Mouse (Mus musculus) MEL-GATA-1-ER (cell line): ENCODE data around the gene Mast4.

Source experiments
- DNase-seq: peaks from one replicate; pipeline ENCODE4 v3.0.0-alpha.2; 2012; ENCODE audit warnings: low read depth; ENCODE audit errors: extremely low read depth

The Mast4 gene

DNA sequence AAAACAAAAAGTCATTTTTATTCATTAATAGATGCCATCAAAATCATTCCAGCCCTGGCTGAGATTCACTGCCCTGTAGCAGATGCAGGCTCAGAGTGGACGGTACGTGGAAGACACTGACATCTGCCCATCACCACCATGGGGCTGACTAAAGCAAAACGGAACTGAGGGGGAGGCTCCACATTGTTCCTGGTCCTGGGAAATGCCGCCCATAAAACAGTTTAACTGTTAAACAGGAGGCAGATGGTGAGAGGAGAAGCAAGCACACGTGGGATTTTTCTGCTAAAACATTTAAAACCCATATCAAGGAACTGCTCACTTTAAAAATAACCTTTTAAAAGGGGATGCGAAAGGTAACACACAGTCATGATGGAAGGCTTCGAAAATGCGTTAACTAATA, 499.0 kb downstream of the Mast4 start:
- DNase-seq, result no peak

DNA sequence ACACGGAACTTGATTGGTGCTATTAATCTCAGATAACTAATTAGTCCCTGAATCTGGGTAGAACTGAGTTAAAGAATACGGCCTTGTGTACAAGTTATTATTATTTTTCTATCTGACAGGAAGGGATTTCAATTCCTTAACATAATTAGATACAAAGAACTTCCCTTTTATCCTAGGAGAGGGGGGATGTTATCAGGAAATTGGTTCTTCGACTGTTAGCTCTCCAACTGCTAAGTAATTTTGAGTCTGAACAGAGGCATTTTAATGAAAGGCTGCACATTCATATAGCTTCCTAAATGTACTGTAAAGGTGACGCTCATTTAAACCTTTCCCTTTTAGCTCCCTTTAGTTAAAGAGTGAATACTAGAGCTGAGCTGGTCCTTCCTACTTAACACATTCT, 516.0 kb downstream of the Mast4 start:
- DNase-seq, result no peak

DNA sequence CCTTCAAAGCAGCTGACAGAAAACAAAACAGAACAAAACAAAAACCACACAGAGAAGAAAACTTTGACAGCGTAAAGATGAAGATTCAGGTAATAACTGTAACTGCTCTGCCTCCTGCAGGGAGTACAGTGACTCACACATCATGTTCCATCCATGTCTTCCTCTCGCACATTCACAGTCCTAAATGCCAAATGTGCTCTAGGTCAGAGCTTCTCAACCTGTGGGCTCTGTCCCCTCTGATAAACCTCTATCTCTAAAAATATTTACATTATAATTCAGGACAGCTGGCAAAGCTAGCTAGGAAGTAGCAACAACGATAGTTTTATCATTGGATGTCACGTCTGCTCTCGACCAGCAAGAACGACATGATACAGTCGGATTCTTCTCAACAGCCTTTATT, 517.6 kb downstream of the Mast4 start:
- DNase-seq, result peak; percentile 50

DNA sequence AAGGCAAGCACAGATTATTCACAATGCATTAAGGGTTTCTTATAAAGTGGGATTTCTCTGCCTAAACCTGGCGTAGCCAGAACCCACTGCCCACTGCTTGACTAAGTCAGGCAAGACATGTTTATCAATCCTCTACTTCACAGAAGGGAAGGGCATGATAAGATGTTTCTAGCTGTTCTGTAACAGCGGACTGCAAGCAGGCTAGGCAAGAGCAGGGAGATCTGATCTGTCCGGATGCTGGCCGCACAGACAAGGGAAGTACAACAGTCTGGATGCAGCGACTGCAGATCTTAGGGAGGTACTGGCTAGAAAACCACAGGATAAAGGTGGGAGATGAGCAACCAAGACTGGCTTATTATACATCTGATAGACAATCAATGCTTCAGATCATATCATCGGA, 519.1 kb downstream of the Mast4 start:
- peak; percentile 33 for DNase-seq

DNA sequence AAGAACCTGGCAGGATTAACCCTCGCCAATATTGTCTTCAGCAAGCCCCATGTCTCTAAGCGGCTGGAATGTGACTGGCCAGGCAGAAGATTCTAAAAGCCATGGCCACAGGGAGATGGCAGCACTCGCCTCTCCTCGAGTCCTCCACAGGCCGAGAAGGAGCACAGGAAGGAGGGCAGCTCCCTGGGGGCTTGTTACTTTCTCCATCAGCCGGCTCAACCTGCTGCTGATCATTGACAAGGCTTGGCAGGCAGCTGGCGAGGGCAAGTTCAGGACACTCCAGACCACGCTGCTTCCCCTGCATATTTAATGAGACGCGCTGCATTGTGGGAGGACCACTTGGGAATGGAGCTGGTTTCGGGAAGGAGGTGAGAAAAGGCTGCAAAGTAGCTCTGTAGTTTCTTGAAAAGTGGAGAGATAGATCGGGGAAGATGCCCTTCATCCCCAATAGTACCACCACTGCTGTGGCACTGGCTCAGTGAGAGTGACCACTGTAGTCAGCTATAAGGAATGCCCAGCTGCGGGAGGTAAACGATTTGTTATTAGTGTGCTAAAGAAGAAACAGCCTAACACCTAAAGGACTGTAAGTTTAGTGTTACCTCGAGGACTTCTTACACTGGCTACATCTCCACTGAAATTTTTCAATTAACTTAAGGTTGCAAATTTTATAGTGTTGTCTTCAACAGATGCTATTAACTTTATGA, 523.0 kb downstream of the Mast4 start:
- DNase-seq, result no peak

DNA sequence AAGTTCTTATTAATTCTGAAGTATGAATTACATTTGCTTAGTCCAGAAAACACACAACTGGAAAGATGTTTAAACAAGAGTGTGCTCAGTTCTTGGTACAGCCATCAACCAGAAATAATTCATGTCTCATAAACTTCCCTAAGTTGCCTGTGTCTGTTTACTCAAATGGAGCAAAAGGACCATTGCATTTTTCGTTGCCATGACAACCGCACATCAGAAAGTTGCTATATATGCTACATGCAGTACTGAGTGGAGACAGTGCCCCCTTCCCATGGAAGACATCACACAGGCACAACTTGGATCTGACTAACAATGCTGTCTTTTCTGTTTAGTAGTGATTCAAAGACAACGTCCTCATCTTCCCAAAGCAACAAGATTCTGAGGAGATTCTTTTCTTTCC, 527.6 kb downstream of the Mast4 start:
- no peak for DNase-seq

DNA sequence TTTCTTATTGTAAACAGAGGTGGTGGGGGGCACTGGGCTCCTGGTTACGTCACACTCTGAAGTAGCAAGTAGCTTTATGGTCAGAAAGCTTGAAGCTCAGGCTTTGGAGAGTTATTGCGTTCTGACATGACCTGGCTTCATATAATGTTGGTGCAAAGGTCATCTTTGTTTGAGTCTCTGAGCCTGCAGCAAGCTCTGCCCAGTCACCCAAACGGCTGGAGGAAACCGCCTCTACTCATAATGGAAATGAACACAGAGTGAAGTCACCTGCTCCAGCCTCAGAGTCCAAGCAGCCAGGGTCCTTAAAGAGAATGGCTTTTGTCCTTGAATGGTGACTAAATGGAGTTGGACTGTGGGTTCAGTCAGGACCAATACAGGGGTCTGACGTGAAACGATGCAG, 529.1 kb downstream of the Mast4 start:
- no peak for DNase-seq

DNA sequence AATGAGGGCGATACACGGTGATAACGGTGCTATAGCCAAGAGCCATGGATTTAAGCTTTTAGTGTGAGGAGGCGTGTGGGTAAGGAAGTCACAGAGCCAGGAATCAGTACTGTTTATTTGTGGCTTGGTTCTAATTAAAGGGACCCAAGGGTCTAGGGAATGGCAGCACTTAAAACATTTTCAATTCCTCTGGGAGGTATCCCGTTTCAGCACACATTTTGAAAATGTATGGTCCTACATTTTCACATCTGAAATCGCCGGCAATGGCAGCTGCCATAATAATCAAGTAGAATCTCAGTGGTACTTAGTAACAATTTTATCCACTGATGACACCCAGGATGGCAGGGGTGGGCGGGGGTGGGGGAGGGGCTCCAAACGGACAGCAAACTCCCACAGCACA, 531.1 kb downstream of the Mast4 start:
- no peak for DNase-seq

DNA sequence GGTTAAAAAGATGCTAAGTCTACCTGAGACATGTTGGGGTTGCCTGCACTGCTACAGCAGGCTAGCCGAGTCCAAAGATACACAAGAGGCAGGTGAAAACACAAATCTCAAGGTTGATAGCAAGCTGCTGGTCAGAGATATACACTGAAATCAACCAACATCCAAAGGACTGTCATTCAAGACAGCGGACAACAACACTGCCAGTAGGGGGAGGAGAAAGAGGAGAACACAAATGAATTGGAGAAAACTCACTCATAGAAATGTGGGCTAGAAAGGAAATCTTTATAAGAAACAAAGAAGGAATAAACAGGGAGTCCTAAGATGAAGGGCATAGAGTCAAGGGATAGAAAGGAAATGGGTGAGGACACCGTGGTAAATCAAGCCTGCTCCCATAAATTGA, 542.1 kb downstream of the Mast4 start:
- DNase-seq, result no peak

DNA sequence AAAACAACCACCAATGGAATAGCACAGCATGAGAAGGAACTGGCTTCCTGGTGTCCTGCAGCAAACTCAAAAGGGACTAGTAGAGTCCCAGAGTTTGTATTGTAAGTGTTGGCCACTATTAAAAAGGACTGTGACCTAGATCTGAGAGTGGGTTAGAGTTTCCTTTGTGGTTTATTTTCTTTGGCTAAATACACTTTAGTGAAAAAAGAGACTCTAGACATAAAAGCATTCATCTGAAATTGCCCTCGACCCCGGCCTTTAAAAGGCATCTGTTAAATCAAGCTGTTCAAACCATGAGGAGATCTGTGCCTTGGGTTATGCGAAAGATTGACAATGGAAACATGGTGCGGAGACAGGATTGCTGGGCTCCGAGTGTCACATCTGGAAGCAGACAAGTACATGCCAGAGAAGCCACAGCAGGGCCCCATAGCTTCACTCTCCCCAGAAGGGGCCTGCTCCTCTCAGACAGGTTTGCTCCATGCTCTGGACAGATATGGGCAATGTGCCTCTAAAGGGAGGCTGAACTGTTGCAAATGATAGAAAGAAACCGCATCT, 543.6 kb downstream of the Mast4 start:
- no peak for DNase-seq

DNA sequence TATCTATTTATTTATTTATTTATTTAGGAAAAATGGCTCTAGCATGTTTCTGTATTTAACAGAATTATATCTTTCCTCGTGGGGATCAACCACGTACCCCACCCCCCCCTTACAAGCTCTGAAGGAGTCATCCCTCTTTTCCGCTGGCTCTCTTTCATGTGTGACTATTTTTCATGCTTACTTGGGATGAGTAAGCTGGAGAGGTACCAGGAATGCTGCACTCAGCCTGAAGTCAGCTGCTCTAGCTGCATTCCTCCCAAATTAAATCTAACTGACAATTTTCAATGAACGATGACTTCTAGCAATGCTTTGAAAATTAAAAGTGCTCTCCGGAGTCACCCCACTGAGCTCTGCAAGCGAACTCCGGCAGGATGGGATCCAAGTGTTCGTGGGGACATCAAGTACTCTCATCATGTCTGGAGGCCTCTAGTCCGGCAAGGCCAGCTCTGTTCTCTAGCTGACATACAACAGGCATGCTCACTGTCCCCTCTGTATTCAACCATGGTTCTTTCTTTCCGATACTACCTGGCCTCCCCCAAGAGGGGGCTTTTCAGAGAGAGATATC, 547.5 kb downstream of the Mast4 start:
- DNase-seq, result no peak

DNA sequence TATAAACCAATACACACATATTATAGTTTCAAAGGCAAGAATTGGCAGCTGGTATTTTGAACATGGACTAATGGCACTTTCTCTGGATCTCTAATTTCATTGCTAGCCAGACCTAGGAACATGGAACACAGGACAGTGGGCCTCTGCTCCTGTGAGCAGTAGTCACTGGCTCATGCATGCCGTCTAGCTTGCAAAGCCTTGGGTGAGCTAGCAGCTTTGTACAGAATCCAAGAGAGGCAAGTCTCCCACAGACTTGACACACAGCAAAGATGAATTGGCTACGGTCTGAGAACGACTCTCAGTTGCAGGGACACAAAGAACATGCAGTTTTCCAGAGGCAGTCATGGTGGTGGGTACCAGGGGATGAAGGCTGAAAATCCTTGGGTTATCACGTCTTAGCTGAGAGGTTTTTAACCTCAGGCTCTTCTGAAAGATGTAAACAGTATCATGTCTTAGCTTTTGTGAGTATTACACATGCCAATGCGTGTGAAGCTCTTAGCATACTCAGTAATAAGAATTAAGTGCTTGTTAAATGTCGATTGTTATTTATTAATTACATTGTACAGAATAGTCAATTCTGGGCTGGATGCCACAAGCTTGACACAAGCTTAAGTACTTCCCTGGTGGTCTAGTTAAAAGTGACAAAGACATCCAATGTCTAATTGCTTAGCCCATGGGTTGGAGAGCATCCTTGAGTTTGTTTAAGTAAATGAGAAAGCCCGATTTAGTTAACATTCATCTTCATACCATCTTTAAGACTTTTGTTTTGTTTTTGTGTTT, 550.6 kb downstream of the Mast4 start:
- DNase-seq, result no peak

DNA sequence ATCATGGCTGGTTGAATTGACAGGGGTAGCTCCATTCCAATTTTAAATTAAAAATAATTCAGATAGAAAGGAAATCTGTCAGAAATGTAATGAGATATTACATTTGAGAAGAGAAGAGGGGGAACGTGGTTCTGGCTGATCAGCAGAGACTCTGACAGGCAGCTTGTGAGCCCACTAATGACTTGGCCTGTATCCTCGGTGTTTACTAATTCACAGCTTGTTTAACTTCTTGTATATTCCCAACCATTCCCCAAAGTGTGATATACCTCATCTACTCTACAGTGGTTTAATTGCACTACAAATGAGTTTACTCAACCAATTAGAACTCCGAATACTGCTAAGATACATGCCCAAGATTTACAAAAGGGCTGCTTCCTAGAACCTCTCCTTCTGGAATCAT, 555.0 kb downstream of the Mast4 start:
- no peak for DNase-seq

DNA sequence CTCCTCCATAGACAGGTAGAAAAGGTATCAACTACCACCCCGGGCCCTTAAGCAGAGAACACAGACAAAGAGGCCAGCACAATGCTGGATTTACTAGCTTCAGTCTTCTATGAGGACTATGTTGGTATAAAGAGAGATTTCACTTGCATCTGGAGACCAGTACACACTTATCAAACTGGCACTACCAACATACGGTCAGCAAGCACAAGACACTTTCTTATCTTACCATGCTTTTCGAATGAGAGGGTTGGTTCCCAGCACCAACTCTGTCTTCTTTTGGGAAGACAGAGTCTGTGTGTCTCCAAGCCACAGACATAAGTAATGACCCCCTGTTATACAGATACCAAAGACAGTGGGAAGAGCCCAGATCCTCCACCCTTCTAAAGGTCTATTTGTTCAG, 555.4 kb downstream of the Mast4 start:
- no peak for DNase-seq

DNA sequence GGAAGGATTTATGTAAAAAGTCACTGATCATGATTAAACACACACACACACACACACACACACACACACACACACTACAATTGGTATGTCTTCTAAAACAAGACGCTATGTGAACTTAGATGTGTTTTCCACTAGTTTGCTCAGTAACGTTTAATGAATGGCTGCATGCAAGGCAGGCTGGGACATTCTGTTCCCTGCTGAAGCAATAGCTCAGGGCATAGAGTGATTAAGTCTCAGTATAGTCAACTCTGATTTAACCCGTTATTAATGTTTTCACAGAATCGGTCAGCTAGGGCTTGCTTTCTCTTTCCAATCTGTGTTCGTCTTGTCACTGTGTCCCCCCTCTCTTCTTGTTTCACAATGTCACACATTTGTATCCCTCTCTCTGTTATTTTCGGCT, 558.8 kb downstream of the Mast4 start:
- no peak for DNase-seq

DNA sequence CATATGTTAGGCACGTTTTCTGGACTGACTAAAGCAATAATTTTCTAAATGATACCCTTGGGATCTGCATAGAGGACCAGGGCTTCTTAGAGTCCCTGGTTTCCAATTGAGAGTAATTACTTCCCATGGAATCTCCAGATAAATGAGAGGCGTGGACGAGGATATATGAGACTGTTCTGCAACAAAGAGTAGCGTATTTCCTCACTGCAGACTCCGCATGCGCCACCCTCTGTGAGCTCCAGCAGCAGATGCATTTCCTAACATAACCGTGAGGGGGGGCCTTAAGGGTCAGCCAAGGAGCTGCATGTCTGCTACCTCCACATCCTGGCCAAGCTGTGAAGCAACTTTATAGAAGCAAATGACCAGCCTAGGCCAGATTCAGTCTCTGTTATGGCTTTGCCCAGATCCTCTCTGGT, 559.5 kb downstream of the Mast4 start:
- no peak for DNase-seq

DNA sequence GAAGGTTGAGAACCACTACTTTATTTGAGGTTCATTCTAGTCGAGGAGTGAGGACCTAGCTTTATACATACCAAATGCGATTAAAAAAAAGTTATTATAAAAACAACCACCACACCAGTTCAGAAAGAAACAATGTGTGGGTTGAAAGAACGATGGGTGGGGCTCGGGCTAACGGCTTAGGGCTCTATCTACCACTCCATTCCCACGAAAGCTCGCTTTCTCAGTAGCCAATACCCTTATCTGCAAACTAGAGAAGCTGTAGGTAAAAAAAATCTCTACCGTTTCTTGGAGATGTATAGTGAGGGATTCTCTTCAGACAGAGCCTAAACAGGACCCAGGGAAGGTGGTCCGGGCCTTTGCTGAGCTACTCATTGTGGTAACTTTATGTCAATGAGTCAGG, 561.1 kb downstream of the Mast4 start:
- DNase-seq, result peak; percentile 64

DNA sequence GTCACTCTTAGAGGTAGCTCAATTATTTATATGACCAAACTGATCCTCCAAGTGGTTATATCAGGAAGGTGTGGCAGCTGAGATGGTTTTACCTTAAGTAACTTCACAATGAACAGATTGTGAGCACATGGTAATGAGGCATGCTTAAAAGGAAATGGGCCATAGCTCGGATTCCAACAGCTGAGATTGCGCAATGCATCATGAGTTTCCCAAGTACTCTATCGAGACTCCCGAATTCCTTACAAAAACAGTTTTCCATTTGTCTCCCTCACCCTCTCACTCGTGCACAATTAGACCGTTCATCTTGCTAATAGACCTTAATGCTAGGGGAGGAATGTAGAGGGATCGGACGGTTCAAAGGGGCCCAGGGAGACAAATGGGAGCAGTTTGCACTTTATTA, 564.1 kb downstream of the Mast4 start:
- DNase-seq, result no peak

DNA sequence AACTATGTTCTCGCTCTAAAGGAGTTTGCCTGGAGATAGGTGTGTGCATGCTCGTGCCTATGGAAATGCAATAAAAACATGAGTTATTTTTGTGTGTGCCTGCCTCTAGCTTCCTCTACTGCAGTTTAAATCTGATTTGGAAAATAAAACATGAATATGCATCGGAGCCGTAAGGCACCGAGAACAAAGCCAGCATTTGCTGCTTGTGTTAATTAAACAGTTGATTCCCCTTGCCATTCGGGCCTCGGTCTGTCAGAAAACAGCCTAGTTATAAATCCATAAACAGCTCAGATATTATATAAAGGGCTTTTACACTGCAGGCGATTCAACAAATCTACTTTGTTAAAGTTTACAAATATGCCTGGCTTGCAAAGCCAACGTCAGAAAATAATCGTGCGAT, 565.8 kb downstream of the Mast4 start:
- DNase-seq, result no peak

DNA sequence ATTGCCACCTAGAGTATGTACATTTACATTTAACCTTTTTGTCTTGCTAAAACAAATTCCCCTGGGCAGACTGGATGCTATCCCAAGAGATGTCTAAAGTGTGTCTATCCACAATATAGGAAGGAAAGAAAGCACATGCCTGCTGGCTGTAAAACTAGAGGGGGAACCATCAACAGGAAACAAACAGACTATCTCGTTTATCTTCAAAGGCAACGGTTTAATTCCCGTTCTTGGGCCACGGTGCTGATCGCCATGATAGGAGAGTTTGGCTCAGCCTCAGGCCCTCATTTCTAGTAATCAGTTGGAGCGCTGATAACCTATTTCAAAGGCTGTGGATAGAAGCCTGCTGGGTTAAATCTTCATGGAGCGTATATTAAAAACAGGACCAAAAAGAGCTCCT, 567.2 kb downstream of the Mast4 start:
- no peak for DNase-seq

DNA sequence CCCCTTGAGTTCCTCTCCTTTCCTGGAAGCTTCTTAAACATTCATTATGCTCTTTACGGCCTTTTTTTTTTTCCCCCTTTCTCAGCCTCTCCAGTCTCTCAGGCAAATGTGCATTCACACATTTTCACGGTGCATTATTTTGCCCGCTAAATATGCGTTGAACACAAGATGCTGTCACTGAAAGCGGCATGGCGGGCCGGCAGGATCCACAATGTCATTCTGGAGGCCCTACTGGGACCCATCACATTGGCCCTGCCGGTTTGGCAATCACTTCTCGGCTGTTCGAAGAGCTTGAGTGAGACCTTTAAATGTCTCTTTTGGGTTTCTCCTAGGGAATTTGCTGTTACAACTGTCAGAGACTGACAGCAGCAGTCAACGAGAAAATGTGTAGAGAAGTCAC, 569.1 kb downstream of the Mast4 start:
- DNase-seq, result no peak

DNA sequence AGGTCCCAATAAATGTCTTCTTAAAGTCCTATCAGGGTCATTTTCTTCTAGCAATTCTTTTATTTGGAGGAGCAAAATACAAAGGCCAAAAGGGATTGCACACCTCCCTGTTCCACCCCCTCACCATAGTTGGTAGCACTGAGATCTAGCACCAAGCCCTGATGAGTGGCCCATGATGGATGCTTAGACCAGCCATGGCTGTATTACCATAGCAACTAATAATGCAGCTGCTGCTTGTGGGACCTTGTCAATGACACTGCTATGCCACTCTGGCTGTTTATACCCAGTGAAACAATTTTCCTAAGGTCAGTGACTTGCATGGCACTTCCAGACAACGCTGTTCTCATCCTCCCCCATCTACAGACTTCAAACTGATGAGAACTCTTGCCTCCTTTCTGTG, 570.1 kb downstream of the Mast4 start:
- DNase-seq, result no peak

DNA sequence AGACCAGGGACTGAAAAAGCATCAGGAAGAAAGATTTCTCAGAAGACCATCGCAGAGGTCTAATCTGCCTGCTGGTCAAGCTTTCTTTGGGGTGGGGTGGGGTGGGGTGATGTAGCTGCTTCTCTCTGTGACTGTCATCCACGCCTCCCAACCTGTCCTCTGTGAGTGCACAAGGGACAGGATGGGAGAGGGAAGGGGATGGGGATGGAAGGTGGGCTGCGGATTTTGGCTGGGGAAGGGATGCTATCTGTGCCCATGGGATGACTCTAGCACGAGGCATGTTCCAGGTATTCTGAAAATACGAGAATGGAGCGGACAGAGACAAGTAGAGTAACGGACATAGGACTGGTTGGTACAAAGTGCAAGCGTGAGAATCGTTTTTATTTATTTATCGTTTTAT, 572.1 kb downstream of the Mast4 start:
- DNase-seq, result no peak
